Mouse (Mus musculus): ENCODE results near the gene Ercc1. TPM values are rescaled to one million over a fixed set of nuclear protein-coding genes. Genes with fewer than 3 reads are reported as not detected.

The Ercc1 gene
- polyA plus RNA-seq, 1 experiment from 2014 or later: 40.9 TPM

GRCm38 (mm10) chr7:19321464-19321863 is 23.1 kb upstream of the Ercc1 start:
- TF ChIP-seq CTCF (IDR thresholded peaks at IDR 0.05): no peak
- in situ Hi-C loops (cut with MboI; ENCODE audit: low pct_unique_long_range_greater_than_20kb): no loop called here
- ChIA-PET POLR2A (no interaction called here), CTCF (interaction anchor here (2.5 kb wide), 1 partner anchor 21 kb away, joined by 8 read pairs; no protein-coding TSS in a partner anchor)
- no peaks in the 10 kb centered on the region for H3K27me3 ChIP-seq
- no peak for DNase-seq (ENCODE audit: low read depth, low spot score)
- no peak for ATAC-seq

- in situ Hi-C loops (cut with MboI; ENCODE audit: low pct_unique_long_range_greater_than_20kb): no loop called here
- POLR2A ChIA-PET: no interaction called here
- ATAC-seq (no peak), DNase-seq (ENCODE audit: low read depth, low spot score) (no peak)
- TF ChIP-seq CTCF (IDR thresholded peaks at IDR 0.05): no peak
- H3K27me3 ChIP-seq: no peaks in the 10 kb centered on the region
- CTCF ChIA-PET: interaction anchor here (2.5 kb wide), 1 partner anchor 20 kb away, joined by 8 read pairs; no protein-coding TSS in a partner anchor
These were observed 22.1 kb upstream of the Ercc1 start for GRCm38 (mm10) chr7:19322489-19322888.

GRCm38 (mm10) chr7:19324221-19324620 is 20.4 kb upstream of the Ercc1 start:
- POLR2A ChIA-PET: no interaction called here
- in situ Hi-C loops (cut with MboI; ENCODE audit: low pct_unique_long_range_greater_than_20kb): no loop called here

GRCm38 (mm10) chr7:19325262-19326199 is 19.0 kb upstream of the Ercc1 start:
- CTCF ChIA-PET: no interaction called here
- ATAC-seq (no peak), DNase-seq (ENCODE audit: low read depth, low spot score) (no peak)
- TF ChIP-seq CTCF (IDR thresholded peaks at IDR 0.05): no peak
- H3K27me3 ChIP-seq: no peaks in the 10 kb centered on the region
- POLR2A ChIA-PET: no interaction called here
- in situ Hi-C loops (cut with MboI; ENCODE audit: low pct_unique_long_range_greater_than_20kb): no loop called here

More at GRCm38 (mm10) chr7:19324221-19324620, 20.4 kb upstream of the Ercc1 start:
- ATAC-seq (no peak), DNase-seq (ENCODE audit: low read depth, low spot score) (no peak)
- CTCF ChIA-PET: no interaction called here
- H3K27me3 ChIP-seq: no peaks in the 10 kb centered on the region
- TF ChIP-seq CTCF (IDR thresholded peaks at IDR 0.05): no peak

- ATAC-seq (no peak), DNase-seq (ENCODE audit: low read depth, low spot score) (no peak)
- POLR2A ChIA-PET: interaction anchor here (0.9 kb wide), 1 partner anchor 9 kb away, joined by 3 read pairs; no protein-coding TSS in a partner anchor
- in situ Hi-C loops (cut with MboI; ENCODE audit: low pct_unique_long_range_greater_than_20kb): no loop called here
- CTCF ChIA-PET: no interaction called here
- no peaks in the 10 kb centered on the region for H3K27me3 ChIP-seq
- TF ChIP-seq CTCF (IDR thresholded peaks at IDR 0.05): no peak
These were observed 18.2 kb upstream of the Ercc1 start for GRCm38 (mm10) chr7:19326359-19326758.

GRCm38 (mm10) chr7:19327128-19327527 is 17.4 kb upstream of the Ercc1 start:
- ChIA-PET POLR2A (interaction anchor here (1.1 to 1.3 kb wide), 2 partner anchors 10 to 18 kb away, joined by 3 to 4 read pairs; no protein-coding TSS in a partner anchor), CTCF (interaction anchor here (1.1 kb wide), 2 partner anchors 17 to 23 kb away, joined by 3 to 4 read pairs; partner anchors contain the start of gene Fosb)
- no peaks in the 10 kb centered on the region for H3K27me3 ChIP-seq
- peak; percentile 73 for ATAC-seq
- no peak for TF ChIP-seq CTCF (IDR thresholded peaks at IDR 0.05)
- DNase-seq (ENCODE audit: low read depth, low spot score): no peak
- in situ Hi-C loops (cut with MboI; ENCODE audit: low pct_unique_long_range_greater_than_20kb): no loop called here

GRCm38 (mm10) chr7:19327782-19328181 is 16.8 kb upstream of the Ercc1 start:
- H3K27me3 ChIP-seq: no peaks in the 10 kb centered on the region
- ChIA-PET CTCF (interaction anchor here (1.1 to 1.5 kb wide), 3 partner anchors 14 to 24 kb away, joined by 3 to 4 read pairs (median 4); partner anchors contain the start of gene Fosb), POLR2A (interaction anchor here (1.1 to 1.3 kb wide), 2 partner anchors 10 to 19 kb away, joined by 3 to 4 read pairs; no protein-coding TSS in a partner anchor)
- DNase-seq (ENCODE audit: low read depth, low spot score): no peak
- in situ Hi-C loops (cut with MboI; ENCODE audit: low pct_unique_long_range_greater_than_20kb): no loop called here
- no peak for TF ChIP-seq CTCF (IDR thresholded peaks at IDR 0.05)
- ATAC-seq: no peak

GRCm38 (mm10) chr7:19328425-19328824 is 16.2 kb upstream of the Ercc1 start:
- ATAC-seq (no peak), DNase-seq (ENCODE audit: low read depth, low spot score) (no peak)
- TF ChIP-seq CTCF (IDR thresholded peaks at IDR 0.05): no peak
- in situ Hi-C loops (cut with MboI; ENCODE audit: low pct_unique_long_range_greater_than_20kb): no loop called here
- H3K27me3 ChIP-seq: no peaks in the 10 kb centered on the region
- POLR2A ChIA-PET: interaction anchor here (0.7 to 1.3 kb wide), 3 partner anchors 9 to 20 kb away, joined by 3 to 4 read pairs (median 4); no protein-coding TSS in a partner anchor
- CTCF ChIA-PET: interaction anchor here (1.1 to 1.5 kb wide), 2 partner anchors 14 to 24 kb away, joined by 3 to 4 read pairs; no protein-coding TSS in a partner anchor

GRCm38 (mm10) chr7:19331910-19332309 is 12.7 kb upstream of the Ercc1 start:
- in situ Hi-C loops (cut with MboI; ENCODE audit: low pct_unique_long_range_greater_than_20kb): no loop called here
- H3K27me3 ChIP-seq: no peaks in the 10 kb centered on the region
- ChIA-PET CTCF (no interaction called here), POLR2A (no interaction called here)
- ATAC-seq (no peak), DNase-seq (ENCODE audit: low read depth, low spot score) (no peak)
- TF ChIP-seq CTCF (IDR thresholded peaks at IDR 0.05): no peak

GRCm38 (mm10) chr7:19332709-19333352 is 11.7 kb upstream of the Ercc1 start:
- POLR2A ChIA-PET: interaction anchor here (0.8 kb wide), 1 partner anchor 29 kb away, joined by 3 read pairs; no protein-coding TSS in a partner anchor
- no peaks in the 10 kb centered on the region for H3K27me3 ChIP-seq
- DNase-seq (ENCODE audit: low read depth, low spot score): no peak
- no peak for TF ChIP-seq CTCF (IDR thresholded peaks at IDR 0.05)
- CTCF ChIA-PET: no interaction called here
- in situ Hi-C loops (cut with MboI; ENCODE audit: low pct_unique_long_range_greater_than_20kb): no loop called here
- peak; percentile 40 for ATAC-seq
